Mouse (Mus musculus) bone marrow macrophage, adult 2 months (primary cell): ENCODE measurements around the gene Kif1b.

Experiments used
- CTCF ChIP-seq: IDR thresholded peaks from 2 replicates; pipeline ENCODE4 v1.5.1; 2012; ENCODE audit warnings: low read depth, mild to moderate bottlenecking, low read length, moderate library complexity
- POLR2A ChIP-seq: IDR thresholded peaks from 2 replicates; pipeline ENCODE4 v1.6.1; 2012; ENCODE audit warnings: mild to moderate bottlenecking, low read depth, low read length, borderline replicate concordance

DNA sequence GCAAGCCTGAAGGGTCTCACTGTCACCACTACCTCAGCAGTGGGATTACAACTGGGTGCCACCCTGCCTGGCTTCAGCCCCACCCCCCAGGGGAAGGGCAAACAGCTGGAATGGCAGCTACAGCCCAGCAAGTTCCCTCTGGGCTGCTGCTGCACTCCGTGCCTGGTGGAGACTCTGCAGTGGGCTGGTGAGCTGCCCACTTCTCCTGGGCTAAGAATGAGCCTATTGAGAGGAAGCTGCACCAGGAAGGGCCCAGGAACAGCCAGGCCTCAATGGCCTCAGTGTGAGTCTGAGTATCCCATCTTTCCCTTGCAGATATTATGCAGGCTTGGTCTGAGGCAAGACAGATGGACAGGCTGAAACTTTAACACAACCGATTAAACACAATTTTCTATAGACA, 30.6 kb upstream of the Kif1b start:
- TF ChIP-seq CTCF, result no peak
- TF ChIP-seq POLR2A, result no peak
